Mouse (Mus musculus): ENCODE results near the gene Trpm2. TPM values are rescaled to one million over a fixed set of nuclear protein-coding genes. Genes with fewer than 3 reads are reported as not detected.

The Trpm2 gene
- total RNA-seq, 2 experiments from 2014 or later = 0.04 to 0.33 TPM

Other genes starting within 250 kb of the Trpm2 start
- gene Krtap12-1, start 250.0 kb downstream of the Trpm2 start, total RNA-seq (2021) = not detected
- gene Gm10100, start 244.1 kb downstream of the Trpm2 start, total RNA-seq (2021) = not detected
- gene Gm18596, start 227.9 kb downstream of the Trpm2 start, total RNA-seq (2021) = not detected
- not detected for gene Gm9736, start 219.2 kb downstream of the Trpm2 start, total RNA-seq (2021)
- gene Gm3233, start 210.9 kb downstream of the Trpm2 start, total RNA-seq (2021) = not detected
- gene Gm3238, start 199.2 kb downstream of the Trpm2 start, total RNA-seq (2021) = not detected
- not detected for gene Gm7138, start 193.6 kb downstream of the Trpm2 start, total RNA-seq (2021)
- gene Gm3250, start 188.0 kb downstream of the Trpm2 start, total RNA-seq (2021) = not detected
- gene Gm7137, start 182.4 kb downstream of the Trpm2 start, total RNA-seq (2021) = not detected
- gene Gm9639, start 175.5 kb downstream of the Trpm2 start, total RNA-seq (2021) = not detected
- not detected for gene Gm19668, start 171.4 kb downstream of the Trpm2 start, total RNA-seq (2021)
- gene Gm9507, start 158.7 kb downstream of the Trpm2 start, total RNA-seq (2021) = not detected
- gene Gm2696, start 155.9 kb downstream of the Trpm2 start, total RNA-seq (2021) = not detected
- not detected for gene Krtap10-4, start 143.5 kb downstream of the Trpm2 start, total RNA-seq (2021)
- not detected for gene Krtap10-10, start 134.6 kb downstream of the Trpm2 start, total RNA-seq (2021)
- not detected for gene Gm36176, start 123.8 kb downstream of the Trpm2 start, total RNA-seq (2021)
- gene Gm10318, start 117.7 kb downstream of the Trpm2 start, total RNA-seq (2021) = not detected
- gene Gm3285, start 108.6 kb downstream of the Trpm2 start, total RNA-seq (2021) = not detected
- gene Lrrc3, start 68.0 kb downstream of the Trpm2 start, total RNA-seq (2021) = under 1 TPM; 0.33 to 0.41 TPM
- 1 to 10 TPM; 3.7 to 4.6 TPM for gene 1810043G02Rik, start 8.0 kb upstream of the Trpm2 start, total RNA-seq (2021)
- 1 to 10 TPM; 9.0 to 9.3 TPM for gene Pfkl, start 39.5 kb upstream of the Trpm2 start, total RNA-seq (2021)
- not detected for gene Dnmt3l, start 71.4 kb upstream of the Trpm2 start, total RNA-seq (2021)
- not detected for gene Aire, start 73.0 kb upstream of the Trpm2 start, total RNA-seq (2021)
- 1 to 10 TPM; 1.6 to 2.0 TPM for gene Icosl, start 98.7 kb upstream of the Trpm2 start, total RNA-seq (2021)
- 100 to 1,000 TPM; 146 to 175 TPM for gene D10Jhu81e, start 199.2 kb upstream of the Trpm2 start, total RNA-seq (2021)
- 1 to 10 TPM; 8.2 to 8.8 TPM for gene Pwp2, start 214.6 kb upstream of the Trpm2 start, total RNA-seq (2021)